Mouse (Mus musculus): Measurements from ENCODE around the gene Suz12. TPM values are rescaled to one million over a fixed set of nuclear protein-coding genes. Genes with fewer than 3 reads are reported as not detected.
A peak's percentile ranks its signal among the peaks of the same experiment; 100 is the strongest.

The Suz12 gene
- polyA plus RNA-seq, 1 experiment, result 2.0 TPM

GRCm38 (mm10) chr11:80075608-80076277 is 82.8 kb downstream of the Suz12 start:
- no peak overlapping the region for H3K27ac ChIP-seq (ENCODE audit: insufficient read depth, low read depth, low read length)
- 86% methylated on average over 5 of the region's 5 CpGs for WGBS
- TF ChIP-seq POLR2A (IDR thresholded peaks at IDR 0.05; ENCODE audit: low read depth, low read length) (no peak), CTCF (IDR thresholded peaks at IDR 0.05; ENCODE audit: extremely low read depth, insufficient read length, insufficient replicate concordance, low read depth, low read length) (no peak)

GRCm38 (mm10) chr11:80077784-80078545 is 85.1 kb downstream of the Suz12 start:
- WGBS, result 79% methylated on average over 14 of the region's 14 CpGs
- H3K4me1 ChIP-seq (ENCODE audit: control insufficient read depth, insufficient read depth, insufficient read length, low read length), result no peaks in the 10 kb centered on the region
- no peaks in the 10 kb centered on the region for H3K27me3 ChIP-seq (ENCODE audit: control insufficient read depth, insufficient read depth, low read length)
- TF ChIP-seq CTCF (IDR thresholded peaks at IDR 0.05; ENCODE audit: extremely low read depth, insufficient read length, insufficient replicate concordance, low read depth, low read length), result no peak
- no peak for TF ChIP-seq POLR2A (IDR thresholded peaks at IDR 0.05; ENCODE audit: low read depth, low read length)
- no peak overlapping the region for H3K4me3 ChIP-seq (ENCODE audit: low read depth, low read length)
- 0 out of 2 replicates have a peak, but pooled peaks cover 1% of the 10 kb centered on the region for H3K36me3 ChIP-seq (ENCODE audit: control insufficient read depth, insufficient read depth, low read length)
- H3K27ac ChIP-seq (ENCODE audit: insufficient read depth, low read depth, low read length), result 0 out of 2 replicates have a peak overlapping the region, but pooled peaks have one; percentile 10

More at GRCm38 (mm10) chr11:80075608-80076277, 82.8 kb downstream of the Suz12 start:
- 0 out of 2 replicates have a peak, but pooled peaks cover 1% of the 10 kb centered on the region for H3K36me3 ChIP-seq (ENCODE audit: control insufficient read depth, insufficient read depth, low read length)
- H3K4me1 ChIP-seq (ENCODE audit: control insufficient read depth, insufficient read depth, insufficient read length, low read length), result no peaks in the 10 kb centered on the region; the same call in 1 of the 2 replicates
- no peaks in the 10 kb centered on the region for H3K27me3 ChIP-seq (ENCODE audit: control insufficient read depth, insufficient read depth, low read length)
- H3K4me3 ChIP-seq (ENCODE audit: low read depth, low read length), result no peak overlapping the region

GRCm38 (mm10) chr11:80078831-80079230 is 85.9 kb downstream of the Suz12 start:
- Histone ChIP-seq H3K36me3 (ENCODE audit: control insufficient read depth, insufficient read depth, low read length) (no peaks in the 10 kb centered on the region), H3K4me3 (ENCODE audit: low read depth, low read length) (no peak overlapping the region), H3K27me3 (ENCODE audit: control insufficient read depth, insufficient read depth, low read length) (no peaks in the 10 kb centered on the region), H3K4me1 (ENCODE audit: control insufficient read depth, insufficient read depth, insufficient read length, low read length) (no peaks in the 10 kb centered on the region), H3K27ac (ENCODE audit: insufficient read depth, low read depth, low read length) (no peak overlapping the region)
- 17% methylated on average over 1 of the region's 1 CpGs for WGBS
- no peak for TF ChIP-seq CTCF (IDR thresholded peaks at IDR 0.05; ENCODE audit: extremely low read depth, insufficient read length, insufficient replicate concordance, low read depth, low read length)
- TF ChIP-seq POLR2A (IDR thresholded peaks at IDR 0.05; ENCODE audit: low read depth, low read length), result no peak

- Histone ChIP-seq H3K4me1 (ENCODE audit: control insufficient read depth, insufficient read depth, insufficient read length, low read length) (no peaks in the 10 kb centered on the region), H3K36me3 (ENCODE audit: control insufficient read depth, insufficient read depth, low read length) (no peaks in the 10 kb centered on the region), H3K27me3 (ENCODE audit: control insufficient read depth, insufficient read depth, low read length) (no peaks in the 10 kb centered on the region), H3K27ac (ENCODE audit: insufficient read depth, low read depth, low read length) (no peak overlapping the region), H3K4me3 (ENCODE audit: low read depth, low read length) (no peak overlapping the region)
- 65% methylated on average over 6 of the region's 6 CpGs for WGBS
- TF ChIP-seq CTCF (IDR thresholded peaks at IDR 0.05; ENCODE audit: extremely low read depth, insufficient read length, insufficient replicate concordance, low read depth, low read length), result no peak
- TF ChIP-seq POLR2A (IDR thresholded peaks at IDR 0.05; ENCODE audit: low read depth, low read length), result no peak
Measured at GRCm38 (mm10) chr11:80079751-80080150, 86.8 kb downstream of the Suz12 start.

- Histone ChIP-seq H3K4me3 (ENCODE audit: low read depth, low read length) (peak overlapping the region; percentile 86), H3K27me3 (ENCODE audit: control insufficient read depth, insufficient read depth, low read length) (no peaks in the 10 kb centered on the region), H3K36me3 (ENCODE audit: control insufficient read depth, insufficient read depth, low read length) (no peaks in the 10 kb centered on the region), H3K4me1 (ENCODE audit: control insufficient read depth, insufficient read depth, insufficient read length, low read length) (peaks cover under 1% of the 10 kb centered on the region; the same call in 1 of the 2 replicates), H3K27ac (ENCODE audit: insufficient read depth, low read depth, low read length) (peak overlapping the region; percentile 92)
- TF ChIP-seq CTCF (IDR thresholded peaks at IDR 0.05; ENCODE audit: extremely low read depth, insufficient read length, insufficient replicate concordance, low read depth, low read length) (no peak), POLR2A (IDR thresholded peaks at IDR 0.05; ENCODE audit: low read depth, low read length) (no peak)
- 2% methylated on average over 32 of the region's 32 CpGs for WGBS
Measured at GRCm38 (mm10) chr11:80080381-80080825, 87.5 kb downstream of the Suz12 start.

- peak; percentile 97 for TF ChIP-seq POLR2A (IDR thresholded peaks at IDR 0.05; ENCODE audit: low read depth, low read length)
- no peak for TF ChIP-seq CTCF (IDR thresholded peaks at IDR 0.05; ENCODE audit: extremely low read depth, insufficient read length, insufficient replicate concordance, low read depth, low read length)
- Histone ChIP-seq H3K4me1 (ENCODE audit: control insufficient read depth, insufficient read depth, insufficient read length, low read length) (peaks cover 6% of the 10 kb centered on the region; the same call in 1 of the 2 replicates), H3K27ac (ENCODE audit: insufficient read depth, low read depth, low read length) (peak within 1 kb of the TSS; percentile 92), H3K27me3 (ENCODE audit: control insufficient read depth, insufficient read depth, low read length) (no peaks in the 10 kb centered on the region), H3K4me3 (ENCODE audit: low read depth, low read length) (peak within 1 kb of the TSS; percentile 86), H3K36me3 (ENCODE audit: control insufficient read depth, insufficient read depth, low read length) (no peaks in the 10 kb centered on the region)
- 2% methylated on average over 55 of the region's 55 CpGs for WGBS
Measured at GRCm38 (mm10) chr11:80080826-80081728, 88.2 kb downstream of the Suz12 start, which contains the start of gene Crlf3. Gene Crlf3, minus strand, starts transcription at chr11:80080991.
